Mouse (Mus musculus) liver, embryonic 15.5 days (tissue): ENCODE results near the gene Csgalnact2. TPM values are rescaled to one million over a fixed set of nuclear protein-coding genes. Genes with fewer than 3 reads are reported as not detected.

ENCODE experiments used
- microRNA-seq: library from miRNA; unstranded; fragments of <30 nt; microRNA quantifications from one replicate; pipeline ENCODE4, GENCODE M21; 2016
- polyA plus RNA-seq: library from polyadenylated mRNA; unstranded; fragments of >200 nt; fragmentation: Nextera tagmentation; extraction: Ambion mirVana; gene quantifications from 2 replicates; pipeline ENCODE4 v1.2.1, GENCODE M21; 2015

The Csgalnact2 gene
- polyA plus RNA-seq, 1 experiment from 2014 or later = 6.7 TPM

Small RNA genes lying within 50 kb of the gene (microRNA-seq; reads per million reads assigned to microRNA genes)
- gene Mir7044 = not detected

Other genes with a start within 250 kb of the Csgalnact2 start
- 476 and 487 TPM in 2 replicates for gene Hnrnpf, start 238.8 kb downstream of the Csgalnact2 start, polyA plus RNA-seq
- gene Fxyd4, start 201.4 kb downstream of the Csgalnact2 start, polyA plus RNA-seq = 0.36 and 0.47 TPM in 2 replicates
- gene Rasgef1a, start 127.7 kb downstream of the Csgalnact2 start, polyA plus RNA-seq = 0.05 TPM in 1 of 2 replicates, not detected in the other
- gene Ret, start 58.6 kb upstream of the Csgalnact2 start, polyA plus RNA-seq = 0.08 and 0.26 TPM in 2 replicates